17 mouse cellular contexts compared by ENCODE assay signal in genomic region chr10:106870233-106870632, GRCm38 (mm10).
"Had no signal": no experiment of that assay in that cellular context is flagged by ENCODE, and none has a peak within 500 bp of the region (broad histone marks: within the 10 kb centered on the region; RNA-seq: fewer than 3 reads in every experiment).

No protein-coding gene starts in this region.

- H3K4me3 ChIP-seq: kidney, embryonic 15.5 days; liver, embryonic 13.5 days; midbrain, embryonic 12.5 days; midbrain, embryonic 15.5 days; neural tube, embryonic 12.5 days; neural tube, embryonic 15.5 days had no signal

- H3K4me2 ChIP-seq: kidney, embryonic 15.5 days; liver, embryonic 13.5 days; midbrain, embryonic 12.5 days; midbrain, embryonic 15.5 days; neural tube, embryonic 12.5 days; neural tube, embryonic 15.5 days had no signal

- H3K9ac ChIP-seq: kidney, embryonic 15.5 days; liver, embryonic 13.5 days; midbrain, embryonic 12.5 days; midbrain, embryonic 15.5 days; neural tube, embryonic 12.5 days; neural tube, embryonic 15.5 days had no signal

- H3K9me3 ChIP-seq: kidney, embryonic 15.5 days; liver, embryonic 13.5 days; midbrain, embryonic 12.5 days; midbrain, embryonic 15.5 days; neural tube, embryonic 12.5 days; neural tube, embryonic 15.5 days had no signal

- H3K36me3 ChIP-seq: kidney, embryonic 15.5 days; liver, embryonic 13.5 days; midbrain, embryonic 12.5 days; neural tube, embryonic 12.5 days had no signal

- ATAC-seq: midbrain, embryonic 15.5 days had no signal

- H3K27ac ChIP-seq: kidney, embryonic 15.5 days; liver, embryonic 13.5 days; macrophage; midbrain, embryonic 12.5 days; midbrain, embryonic 15.5 days; neural tube, embryonic 12.5 days; neural tube, embryonic 15.5 days; stomach, postnatal 0 days had no signal

- H3K27me3 ChIP-seq: kidney, embryonic 15.5 days; liver, embryonic 13.5 days; midbrain, embryonic 12.5 days; midbrain, embryonic 15.5 days; neural tube, embryonic 12.5 days; neural tube, embryonic 15.5 days had no signal

- DNase-seq: kidney, adult 8-10 months; kidney, postnatal 10 days; kidney, postnatal 36 days; liver, embryonic 13.5 days; lung, adult 2 months; lung, postnatal 14 days; right cerebral cortex, adult 18-20 months; right cerebral cortex, postnatal 14 days; right cerebral cortex, postnatal 4 days; thymus, postnatal 25 days had no signal

- H3K4me1 ChIP-seq: kidney, embryonic 15.5 days; liver, embryonic 13.5 days; midbrain, embryonic 12.5 days; midbrain, embryonic 15.5 days; neural tube, embryonic 12.5 days; neural tube, embryonic 15.5 days had no signal
